31 mouse cellular contexts compared by ENCODE assay signal in genomic region chr8:113028880-113029279, GRCm38 (mm10).
DNase-seq lines count a peak whose midpoint lies in the region; ATAC-seq lines count a peak whose summit lies in the region.
"Had no signal": no experiment of that assay in that cellular context is flagged by ENCODE, and none has a peak within 500 bp of the region (broad histone marks: within the 10 kb centered on the region; RNA-seq: fewer than 3 reads in every experiment).

No protein-coding gene starts in this region.

- no peaks in the 10 kb centered on the region for H3K9me3 ChIP-seq in limb, embryonic 12.5 days
- H3K9me3 ChIP-seq in limb, embryonic 10.5 days (replicated peaks) = no peaks in the 10 kb centered on the region
- H3K9me3 ChIP-seq in limb, embryonic 13.5 days = no peaks in the 10 kb centered on the region
- H3K9me3 ChIP-seq in midbrain, embryonic 10.5 days (replicated peaks) = no peaks in the 10 kb centered on the region
- H3K9me3 ChIP-seq: embryonic facial prominence, embryonic 12.5 days; forebrain, embryonic 12.5 days; hindbrain, embryonic 12.5 days; kidney, embryonic 15.5 days; lung, embryonic 15.5 days; neural tube, embryonic 15.5 days had no signal

- H3K4me1 ChIP-seq in limb, embryonic 12.5 days (replicated peaks) = 0 out of 2 replicates have a peak, but pooled peaks cover 5% of the 10 kb centered on the region
- H3K4me1 ChIP-seq in limb, embryonic 10.5 days = peaks cover 9% of the 10 kb centered on the region
- H3K4me1 ChIP-seq in limb, embryonic 13.5 days = peaks cover 11% of the 10 kb centered on the region
- no peaks in the 10 kb centered on the region for H3K4me1 ChIP-seq in midbrain, embryonic 10.5 days
- H3K4me1 ChIP-seq: embryonic facial prominence, embryonic 12.5 days; forebrain, embryonic 12.5 days; hindbrain, embryonic 12.5 days; kidney, embryonic 15.5 days; lung, embryonic 15.5 days; neural tube, embryonic 15.5 days had no signal

- H3K9ac ChIP-seq in limb, embryonic 12.5 days (replicated peaks) = no peak overlapping the region
- H3K9ac ChIP-seq in limb, embryonic 13.5 days = no peak overlapping the region
- H3K9ac ChIP-seq: embryonic facial prominence, embryonic 12.5 days; forebrain, embryonic 12.5 days; hindbrain, embryonic 12.5 days; kidney, embryonic 15.5 days; lung, embryonic 15.5 days; neural tube, embryonic 15.5 days had no signal

- H3K27me3 ChIP-seq in limb, embryonic 12.5 days = no peaks in the 10 kb centered on the region
- no peaks in the 10 kb centered on the region for H3K27me3 ChIP-seq in limb, embryonic 10.5 days (ENCODE audit: low read depth, poor library complexity, severe bottlenecking)
- H3K27me3 ChIP-seq in limb, embryonic 13.5 days = no peaks in the 10 kb centered on the region
- H3K27me3 ChIP-seq in midbrain, embryonic 10.5 days (ENCODE audit: low read depth, poor library complexity, severe bottlenecking) = no peaks in the 10 kb centered on the region
- H3K27me3 ChIP-seq: embryonic facial prominence, embryonic 12.5 days; forebrain, embryonic 12.5 days; hindbrain, embryonic 12.5 days; kidney, embryonic 15.5 days; lung, embryonic 15.5 days; neural tube, embryonic 15.5 days had no signal

- ATAC-seq in limb, embryonic 12.5 days (ENCODE audit: insufficient number of reproducible peaks, insufficient read depth, low FRiP score, low TSS enrichment, low read depth) = no peak
- ATAC-seq in limb, embryonic 13.5 days (ENCODE audit: low FRiP score, low read depth) = peak; percentile 54; the same call in 1 of the 2 replicates
- ATAC-seq: intestine, postnatal 0 days had no signal

- H3K4me3 ChIP-seq in limb, embryonic 12.5 days (replicated peaks) = no peak overlapping the region
- H3K4me3 ChIP-seq in limb, embryonic 10.5 days = no peak overlapping the region
- no peak overlapping the region for H3K4me3 ChIP-seq in limb, embryonic 13.5 days
- no peak overlapping the region for H3K4me3 ChIP-seq in midbrain, embryonic 10.5 days
- H3K4me3 ChIP-seq: embryonic facial prominence, embryonic 12.5 days; forebrain, embryonic 12.5 days; gastrocnemius, adult 2 months; hindbrain, embryonic 12.5 days; kidney, embryonic 15.5 days; layer of hippocampus, adult 2 months; left cerebral cortex, adult 2 months; lung, embryonic 15.5 days; neural tube, embryonic 15.5 days had no signal

- 0 out of 2 replicates have a peak overlapping the region, but pooled peaks have one; percentile 1 for H3K4me2 ChIP-seq in limb, embryonic 12.5 days
- H3K4me2 ChIP-seq in limb, embryonic 13.5 days (replicated peaks) = peak overlapping the region; percentile 40
- H3K4me2 ChIP-seq: embryonic facial prominence, embryonic 12.5 days; forebrain, embryonic 12.5 days; heart, embryonic 11.5 days; hindbrain, embryonic 12.5 days; kidney, embryonic 15.5 days; liver, embryonic 11.5 days; lung, embryonic 15.5 days; neural tube, embryonic 15.5 days had no signal

- WGBS in limb, embryonic 12.5 days = 52% methylated on average over 9 of the region's 9 CpGs
- 69% methylated on average over 9 of the region's 9 CpGs for WGBS in limb, embryonic 10.5 days
- 48% methylated on average over 9 of the region's 9 CpGs for WGBS in limb, embryonic 13.5 days
- 93% methylated on average over 9 of the region's 9 CpGs for WGBS in midbrain, embryonic 10.5 days

- no peak overlapping the region for H3K27ac ChIP-seq in limb, embryonic 12.5 days
- H3K27ac ChIP-seq in limb, embryonic 10.5 days = no peak overlapping the region
- no peak overlapping the region for H3K27ac ChIP-seq in limb, embryonic 13.5 days
- H3K27ac ChIP-seq in midbrain, embryonic 10.5 days (replicated peaks) = no peak overlapping the region
- H3K27ac ChIP-seq: embryonic facial prominence, embryonic 12.5 days; forebrain, embryonic 12.5 days; gastrocnemius, adult 2 months; hindbrain, embryonic 12.5 days; kidney, embryonic 15.5 days; layer of hippocampus, adult 2 months; left cerebral cortex, adult 2 months; lung, embryonic 15.5 days; neural tube, embryonic 15.5 days had no signal

- no peaks in the 10 kb centered on the region for H3K36me3 ChIP-seq in limb, embryonic 12.5 days
- no peaks in the 10 kb centered on the region for H3K36me3 ChIP-seq in limb, embryonic 10.5 days
- H3K36me3 ChIP-seq in limb, embryonic 13.5 days = no peaks in the 10 kb centered on the region
- H3K36me3 ChIP-seq in midbrain, embryonic 10.5 days = no peaks in the 10 kb centered on the region
- H3K36me3 ChIP-seq: embryonic facial prominence, embryonic 12.5 days; forebrain, embryonic 12.5 days; G1E; hindbrain, embryonic 12.5 days; kidney, embryonic 15.5 days; lung, embryonic 15.5 days; neural tube, embryonic 15.5 days had no signal

- peak; percentile 1 for DNase-seq in embryo, embryonic 11.5 days (ENCODE audit: low read depth, low spot score)
- no peak for DNase-seq in embryo, embryonic 9.5 days (ENCODE audit: extremely low spot score)
- no peak for DNase-seq in limb, embryonic 10.5 days (ENCODE audit: low spot score)
- DNase-seq in midbrain, embryonic 10.5 days (ENCODE audit: low spot score) = no peak
- DNase-seq in spleen, postnatal 10 days (ENCODE audit: low spot score in 2 of 2) = no peak
- DNase-seq: adrenal gland, adult 8-10 months; cerebellum, adult 8-10 months; cerebellum, postnatal 25 days; gastrocnemius, adult 2 months; gastrocnemius, postnatal 36 days; heart, adult 18-20 months; heart, postnatal 36 days; kidney, postnatal 36 days; lung, postnatal 36 days; midbrain, embryonic 14.5 days; right cerebral cortex, postnatal 25 days; thymus, postnatal 14 days had no signal
